In the genomic region with DNA sequence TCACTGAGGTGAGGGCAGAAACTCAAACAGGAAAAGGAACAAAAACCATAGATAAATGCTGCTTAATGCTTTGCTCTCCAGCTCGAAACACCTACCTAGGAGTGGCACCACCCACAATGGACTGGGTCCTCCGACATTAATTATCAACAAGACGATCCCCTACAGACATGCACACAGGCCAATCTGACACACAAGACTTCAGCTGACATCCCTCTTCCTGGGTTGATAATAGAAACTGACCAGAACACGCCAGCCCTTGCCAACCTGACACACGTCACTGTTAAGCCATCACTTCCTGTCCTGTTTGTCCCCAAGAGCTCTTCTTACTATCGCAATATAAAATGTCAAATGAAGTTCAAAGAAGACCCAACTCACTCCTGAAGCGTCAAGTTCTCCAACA, we compare ENCODE assay signal across 46 mouse cellular contexts. TPM values are rescaled to one million over a fixed set of nuclear protein-coding genes. Genes with fewer than 3 reads are reported as not detected.
"Had no signal": no experiment of that assay in that cellular context is flagged by ENCODE, and none has a peak within 500 bp of the region (broad histone marks: within the 10 kb centered on the region; RNA-seq: fewer than 3 reads in every experiment).

No protein-coding gene starts in this region.

- H3K9ac ChIP-seq: limb, embryonic 12.5 days; limb, embryonic 13.5 days; limb, embryonic 15.5 days; liver, embryonic 12.5 days; liver, embryonic 13.5 days; liver, embryonic 14.5 days; liver, embryonic 15.5 days; liver, postnatal 0 days; lung, embryonic 14.5 days; lung, embryonic 15.5 days; midbrain, embryonic 12.5 days; midbrain, embryonic 13.5 days; midbrain, embryonic 15.5 days; neural tube, embryonic 12.5 days had no signal

- H3K27ac ChIP-seq: limb, embryonic 10.5 days; limb, embryonic 12.5 days; limb, embryonic 13.5 days; limb, embryonic 15.5 days; liver, embryonic 12.5 days; liver, embryonic 13.5 days; liver, embryonic 14.5 days; liver, embryonic 15.5 days; lung, embryonic 15.5 days; macrophage; midbrain, embryonic 10.5 days; midbrain, embryonic 12.5 days; midbrain, embryonic 13.5 days; midbrain, embryonic 15.5 days; neural tube, embryonic 12.5 days had no signal

- H3K4me1 ChIP-seq: limb, embryonic 12.5 days; limb, embryonic 13.5 days; limb, embryonic 15.5 days; liver, embryonic 12.5 days; liver, embryonic 13.5 days; liver, embryonic 15.5 days; megakaryocyte, embryonic 14.5 days; midbrain, embryonic 10.5 days; midbrain, embryonic 12.5 days; midbrain, embryonic 13.5 days; midbrain, embryonic 15.5 days; neural tube, embryonic 12.5 days had no signal

- H3K27me3 ChIP-seq: liver, embryonic 13.5 days; lung, embryonic 15.5 days had no signal

- H3K4me2 ChIP-seq: limb, embryonic 12.5 days; limb, embryonic 13.5 days; limb, embryonic 15.5 days; liver, embryonic 11.5 days; liver, embryonic 12.5 days; liver, embryonic 13.5 days; liver, embryonic 15.5 days; lung, embryonic 14.5 days; lung, embryonic 15.5 days; midbrain, embryonic 11.5 days; midbrain, embryonic 12.5 days; midbrain, embryonic 13.5 days; midbrain, embryonic 15.5 days; neural tube, embryonic 12.5 days had no signal

- ATAC-seq: liver, embryonic 12.5 days; liver, postnatal 0 days; lung, postnatal 0 days; midbrain, embryonic 13.5 days; midbrain, embryonic 15.5 days; midbrain, embryonic 16.5 days had no signal

- H3K4me3 ChIP-seq: limb, embryonic 10.5 days; limb, embryonic 12.5 days; limb, embryonic 13.5 days; limb, embryonic 15.5 days; liver, embryonic 12.5 days; liver, embryonic 13.5 days; liver, embryonic 15.5 days; lung, embryonic 15.5 days; midbrain, embryonic 10.5 days; midbrain, embryonic 12.5 days; midbrain, embryonic 13.5 days; midbrain, embryonic 15.5 days; myocyte; neural tube, embryonic 12.5 days had no signal

- DNase-seq: left cerebral cortex, postnatal 4 days; liver; liver, embryonic 13.5 days; liver, postnatal 0 days; lung, adult 18-20 months; lung, adult 2 months; lung, embryonic 14.5 days; lung, postnatal 10 days; lung, postnatal 14 days; lung, postnatal 36 days; midbrain, embryonic 14.5 days had no signal

- H3K36me3 ChIP-seq: limb, embryonic 10.5 days; limb, embryonic 12.5 days; limb, embryonic 13.5 days; limb, embryonic 15.5 days; liver, embryonic 12.5 days; liver, embryonic 13.5 days; liver, embryonic 15.5 days; lung, embryonic 15.5 days; midbrain, embryonic 10.5 days; midbrain, embryonic 12.5 days; midbrain, embryonic 13.5 days; midbrain, embryonic 15.5 days; neural tube, embryonic 12.5 days had no signal

- H3K9me3 ChIP-seq: limb, embryonic 10.5 days; limb, embryonic 12.5 days; limb, embryonic 13.5 days; limb, embryonic 15.5 days; liver, embryonic 12.5 days; liver, embryonic 13.5 days; liver, embryonic 15.5 days; lung, embryonic 15.5 days; megakaryocyte, embryonic 14.5 days; midbrain, embryonic 10.5 days; midbrain, embryonic 12.5 days; midbrain, embryonic 13.5 days; midbrain, embryonic 15.5 days; neural tube, embryonic 12.5 days had no signal

RNA-seq across cellular contexts. Expression of a gene that starts 19.2 kb away (rescaled TPM):
- total RNA-seq: megakaryocyte progenitor cell, adult 5-6 weeks; megakaryocyte, adult 5-6 weeks; megakaryocyte-erythroid progenitor cell, adult 5-6 weeks; monocyte, adult 5-6 weeks had no signal
- polyA plus RNA-seq: macrophage had no signal

RNA-seq across cellular contexts. Expression of a gene that starts 57.1 kb away (rescaled TPM):
- total RNA-seq: left cerebral cortex, postnatal 10 days; left cerebral cortex, postnatal 14 days; left cerebral cortex, postnatal 25 days; left cerebral cortex, postnatal 36 days; left cerebral cortex, postnatal 4 days; liver, adult 2 months; megakaryocyte progenitor cell, adult 5-6 weeks; megakaryocyte, adult 5-6 weeks; megakaryocyte-erythroid progenitor cell, adult 5-6 weeks; midbrain, postnatal 0 days; monocyte, adult 5-6 weeks had no signal
- polyA plus RNA-seq: limb, embryonic 10.5 days; limb, embryonic 11.5 days; limb, embryonic 12.5 days; limb, embryonic 13.5 days; limb, embryonic 14.5 days; limb, embryonic 15.5 days; liver, adult 2 months; liver, embryonic 11.5 days; liver, embryonic 12.5 days; liver, embryonic 13.5 days; liver, embryonic 14.5 days; liver, embryonic 15.5 days; liver, embryonic 16.5 days; liver, postnatal 0 days; lung, adult 2 months; lung, embryonic 14.5 days; lung, embryonic 15.5 days; lung, embryonic 16.5 days; lung, postnatal 0 days; macrophage; midbrain, embryonic 10.5 days; midbrain, embryonic 11.5 days; midbrain, embryonic 12.5 days; midbrain, embryonic 13.5 days; midbrain, embryonic 14.5 days; midbrain, embryonic 15.5 days; midbrain, embryonic 16.5 days; midbrain, postnatal 0 days; myocyte; neural tube, embryonic 11.5 days; neural tube, embryonic 12.5 days had no signal
